Comparison of ENCODE assay signal across 8 mouse cellular contexts in genomic region chr8:71951436-71952161, GRCm38 (mm10). TPM values are rescaled to one million over a fixed set of nuclear protein-coding genes. Genes with fewer than 3 reads are reported as not detected.
DNase-seq lines count a peak whose midpoint lies in the region; ATAC-seq and TF ChIP-seq lines count a peak whose summit lies in the region.

No protein-coding gene starts in this region.

- H3K36me3 ChIP-seq in testis, adult 2 months (ENCODE audit: control insufficient read depth, insufficient read depth, low read length): no peaks in the 10 kb centered on the region
- no peaks in the 10 kb centered on the region; the same call in 1 of the 2 replicates for H3K36me3 ChIP-seq in liver, adult 2 months (ENCODE audit: control insufficient read depth, insufficient read depth, low read length)
- no peaks in the 10 kb centered on the region for H3K36me3 ChIP-seq in splenic B cell, adult 2 months (ENCODE audit: control insufficient read depth, insufficient read depth, low read length, poor library complexity, severe bottlenecking)

- DNase-seq in CD4-positive, CD25-positive, alpha-beta regulatory T cell, adult 2 months (ENCODE audit: low read depth, low spot score): peak; percentile 23
- DNase-seq in testis, postnatal 10 days (ENCODE audit: low spot score): no peak
- peak; percentile 11 to 29 for DNase-seq in heart, postnatal 10 days
- no peak for DNase-seq in liver, adult 2 months (ENCODE audit: extremely low read depth, low read depth, low spot score)
- DNase-seq in splenic B cell, adult 2 months (ENCODE audit: low read depth, low spot score): peak; percentile 11
- DNase-seq in layer of hippocampus, postnatal 10 days (ENCODE audit: low spot score in 2 of 2): no peak

- TF ChIP-seq POLR2A in testis, adult 2 months (IDR thresholded peaks at IDR 0.05; ENCODE audit: control insufficient read depth, low read depth, low read length): no peak
- TF ChIP-seq POLR2A in liver, adult 2 months (IDR thresholded peaks at IDR 0.05; ENCODE audit: extremely low read depth, insufficient read depth, low read length): no peak

- intact Hi-C loops in heart, postnatal 10 days (cut with DNase I): loop anchor here (2.0 kb wide), 1 partner anchor 29 kb away; no protein-coding TSS in a partner anchor

- 28% methylated on average over 14 of the region's 14 CpGs for WGBS in liver, adult 2 months

- H3K4me1 ChIP-seq in testis, adult 2 months (ENCODE audit: control insufficient read depth, insufficient read depth, low read length): no peaks in the 10 kb centered on the region; the same call in none of the 2 replicates
- H3K4me1 ChIP-seq in liver, adult 2 months (ENCODE audit: control insufficient read depth, insufficient read depth, low read length): peaks cover 5% of the 10 kb centered on the region; the same call in 1 of the 2 replicates

- H3K27me3 ChIP-seq in testis, adult 2 months (ENCODE audit: control insufficient read depth, insufficient read depth, low read length): no peaks in the 10 kb centered on the region
- H3K27me3 ChIP-seq in liver, adult 2 months (ENCODE audit: control insufficient read depth, insufficient read depth, low read length): no peaks in the 10 kb centered on the region
- H3K27me3 ChIP-seq in splenic B cell, adult 2 months (ENCODE audit: control insufficient read depth, insufficient read depth, low read length, poor library complexity, severe bottlenecking): no peaks in the 10 kb centered on the region

- peak overlapping the region; percentile 100 for H3K4me3 ChIP-seq in testis, adult 2 months (ENCODE audit: control insufficient read depth, low read depth, low read length)
- peak overlapping the region; percentile 40 for H3K4me3 ChIP-seq in liver, adult 2 months (ENCODE audit: insufficient read depth, low read depth, low read length)

- H3K27ac ChIP-seq in testis, adult 2 months (ENCODE audit: control insufficient read depth, insufficient read depth, low read depth, low read length): no peak overlapping the region
- no peak overlapping the region for H3K27ac ChIP-seq in liver, adult 2 months (replicated peaks; ENCODE audit: insufficient read depth, low read depth, low read length)

- ATAC-seq in CD4-positive, CD25-positive, alpha-beta regulatory T cell, adult 4 months: no peak

- TF ChIP-seq CTCF in testis, adult 2 months (IDR thresholded peaks at IDR 0.05; ENCODE audit: control insufficient read depth, insufficient read depth, insufficient replicate concordance, low read depth, low read length): no peak
- no peak for TF ChIP-seq CTCF in liver, adult 2 months (IDR thresholded peaks at IDR 0.05; ENCODE audit: low read depth, low read length)

- peaks cover 5% of the 10 kb centered on the region; the same call in 1 of the 2 replicates for H3K79me2 ChIP-seq in liver, adult 2 months (ENCODE audit: control insufficient read depth, insufficient read depth, low read length)

- peak overlapping the region; percentile 10; the same call in 1 of the 2 replicates for H3K9ac ChIP-seq in liver, adult 2 months (ENCODE audit: low read depth, low read length)

RNA-seq across cellular contexts. Expression of gene Zfp961, which starts 0.8 kb away (rescaled TPM):
- polyA plus RNA-seq in CD4-positive, CD25-positive, alpha-beta regulatory T cell, adult 4 months (2017; shearing (Covaris generic)): 10 to 100 TPM; 24.5 to 27.3 TPM
- polyA plus RNA-seq in testis, adult 2 months (2012; rRNA removed): 3.4 TPM in 2 replicates
- total RNA-seq in heart, postnatal 10 days (2021): 1 to 10 TPM; 9.5 to 10.0 TPM
- total RNA-seq in liver, adult 2 months (2014; rRNA removed): 5.8 and 7.5 TPM in 2 replicates
- polyA plus RNA-seq in liver, adult 2 months (2012; rRNA removed): 2.7 and 3.8 TPM in 2 replicates
- total RNA-seq in layer of hippocampus, postnatal 10 days (2021): 10 to 100 TPM; 16.1 to 17.7 TPM

RNA-seq across cellular contexts. Expression of gene Zfp617, which starts 43.2 kb away (rescaled TPM):
- 10 to 100 TPM; 19.4 to 25.4 TPM for polyA plus RNA-seq in CD4-positive, CD25-positive, alpha-beta regulatory T cell, adult 4 months (2017; shearing (Covaris generic))
- polyA plus RNA-seq in testis, adult 2 months (2012; rRNA removed): 1.6 and 2.5 TPM in 2 replicates
- total RNA-seq in heart, postnatal 10 days (2021): 10 to 100 TPM; 27.3 to 32.6 TPM
- 12.7 and 16.9 TPM in 2 replicates for total RNA-seq in liver, adult 2 months (2014; rRNA removed)
- polyA plus RNA-seq in liver, adult 2 months (2012; rRNA removed): 1.7 and 2.0 TPM in 2 replicates
- total RNA-seq in layer of hippocampus, postnatal 10 days (2021): 10 to 100 TPM; 27.9 to 28.2 TPM

RNA-seq across cellular contexts. Expression of gene Zfp882, which starts 43.2 kb away (rescaled TPM):
- 1 to 10 TPM; 8.2 to 9.4 TPM for polyA plus RNA-seq in CD4-positive, CD25-positive, alpha-beta regulatory T cell, adult 4 months (2017; shearing (Covaris generic))
- polyA plus RNA-seq in testis, adult 2 months (2012; rRNA removed): 0.25 and 0.28 TPM in 2 replicates
- total RNA-seq in heart, postnatal 10 days (2021): 1 to 10 TPM; 3.0 to 4.4 TPM
- total RNA-seq in liver, adult 2 months (2014; rRNA removed): 3.4 and 3.9 TPM in 2 replicates
- 0.16 and 0.76 TPM in 2 replicates for polyA plus RNA-seq in liver, adult 2 months (2012; rRNA removed)
- 10 to 100 TPM; 13.0 to 15.2 TPM for total RNA-seq in layer of hippocampus, postnatal 10 days (2021)

RNA-seq across cellular contexts. Expression of gene Cyp4f18, which starts 57.8 kb away (rescaled TPM):
- 1 to 10 TPM in 1 of 2 experiments, under 1 TPM in 1; 0.38 to 6.6 TPM for polyA plus RNA-seq in CD4-positive, CD25-positive, alpha-beta regulatory T cell, adult 4 months (2017; shearing (Covaris generic))
- 0.09 and 0.24 TPM in 2 replicates for polyA plus RNA-seq in testis, adult 2 months (2012; rRNA removed)
- 1 to 10 TPM in 1 of 2 experiments, under 1 TPM in 1; 0.30 to 1.3 TPM for total RNA-seq in heart, postnatal 10 days (2021)
- 0.74 TPM in 2 replicates for total RNA-seq in liver, adult 2 months (2014; rRNA removed)
- 0.36 and 1.2 TPM in 2 replicates for polyA plus RNA-seq in liver, adult 2 months (2012; rRNA removed)
- total RNA-seq in layer of hippocampus, postnatal 10 days (2021): not detected

Comparison
In these comparisons a context has a peak if more than half of its experiments do, and no peak if none do; other contexts are left out.
1. DNase-seq: peak in CD4-positive, CD25-positive, alpha-beta regulatory T cell, adult 2 months (single experiment), heart, postnatal 10 days (2 of 2) and splenic B cell, adult 2 months (single experiment); none in testis, postnatal 10 days (single experiment), liver, adult 2 months (single experiment) and layer of hippocampus, postnatal 10 days (0 of 2).